Mouse (Mus musculus) CD8-positive naive resting alpha-beta T cell, adult 57 days (primary cell): Measurements from ENCODE around the gene Zbtb7b. TPM values are rescaled to one million over a fixed set of nuclear protein-coding genes. Genes with fewer than 3 reads are reported as not detected.

Experiments
- total RNA-seq: library from RNA; stranded (reverse); gene quantifications from one replicate; pipeline ENCODE4 v1.2.4, GENCODE M21; 2023

Zbtb7b gene
- 6.8 TPM for total RNA-seq

GRCm38 (mm10) chr3:89394006-89394893, at the start of gene Zbtb7b:
Gene Zbtb7b (minus strand): TSS chr3:89394776.

GRCm38 (mm10) chr3:89436176-89437113, 41.9 kb upstream of the Zbtb7b start, which contains the start of gene Pbxip1:
Gene Pbxip1 (plus strand): TSS chr3:89436706.

GRCm38 (mm10) chr3:89430171-89431159, 35.9 kb upstream of the Zbtb7b start, which contains the start of gene Pygo2:
Gene Pygo2 (plus strand): TSS chr3:89430214.

GRCm38 (mm10) chr3:89418170-89418860, 23.7 kb upstream of the Zbtb7b start, which contains the start of the genes Cks1b and Shc1:
Gene Cks1b (minus strand): TSS chr3:89418383.
Gene Shc1 (plus strand): TSS chr3:89418443.

GRCm38 (mm10) chr3:89411490-89412393, 17.2 kb upstream of the Zbtb7b start, which contains the start of gene Flad1:
Gene Flad1 (minus strand): TSS chr3:89411870.

GRCm38 (mm10) chr3:89402693-89403092, 8.1 kb upstream of the Zbtb7b start, which contains the start of gene Lenep:
Gene Lenep (minus strand): TSS chr3:89402793.

GRCm38 (mm10) chr3:89365153-89365485, 29.5 kb downstream of the Zbtb7b start, which contains the start of gene Dcst1:
Gene Dcst1 (minus strand): TSS chr3:89365253.

GRCm38 (mm10) chr3:89361675-89362074, 32.9 kb downstream of the Zbtb7b start, which contains the start of gene Dcst2:
Gene Dcst2 (plus strand): TSS chr3:89361975.

GRCm38 (mm10) chr3:89349869-89350501, 44.6 kb downstream of the Zbtb7b start, which contains the start of gene Adam15:
Gene Adam15 (minus strand): TSS chr3:89349996.

GRCm38 (mm10) chr3:89337721-89338578, 56.6 kb downstream of the Zbtb7b start, which contains the start of gene Efna4:
Gene Efna4 (minus strand): TSS chr3:89338028.

Other genes with a start within 250 kb of the Zbtb7b start
- 19.3 TPM for gene Hcn3, start 234.6 kb downstream of the Zbtb7b start, total RNA-seq
- gene Clk2, start 230.0 kb downstream of the Zbtb7b start, total RNA-seq, result 122 TPM
- gene Scamp3, start 217.3 kb downstream of the Zbtb7b start, total RNA-seq, result 152 TPM
- 176 TPM for gene Fam189b, start 211.6 kb downstream of the Zbtb7b start, total RNA-seq
- gene Gba, start 191.8 kb downstream of the Zbtb7b start, total RNA-seq, result 67.9 TPM
- 6.5 TPM for gene Thbs3, start 179.6 kb downstream of the Zbtb7b start, total RNA-seq
- gene Mtx1, start 167.7 kb downstream of the Zbtb7b start, total RNA-seq, result 193 TPM
- not detected for gene Muc1, start 165.7 kb downstream of the Zbtb7b start, total RNA-seq
- 96.7 TPM for gene Krtcap2, start 148.8 kb downstream of the Zbtb7b start, total RNA-seq
- 1.5 TPM for gene Trim46, start 148.5 kb downstream of the Zbtb7b start, total RNA-seq
- 72.2 TPM for gene Dpm3, start 135.4 kb downstream of the Zbtb7b start, total RNA-seq
- gene Slc50a1, start 124.2 kb downstream of the Zbtb7b start, total RNA-seq, result 126 TPM
- not detected for gene Efna1, start 113.6 kb downstream of the Zbtb7b start, total RNA-seq
- gene Efna3, start 71.8 kb downstream of the Zbtb7b start, total RNA-seq, result not detected
- not detected for gene Efna4, start 56.7 kb downstream of the Zbtb7b start, total RNA-seq
- 2.8 TPM for gene Adam15, start 44.8 kb downstream of the Zbtb7b start, total RNA-seq
- gene Dcst2, start 32.8 kb downstream of the Zbtb7b start, total RNA-seq, result not detected
- gene Dcst1, start 29.5 kb downstream of the Zbtb7b start, total RNA-seq, result not detected
- gene Lenep, start 8.0 kb upstream of the Zbtb7b start, total RNA-seq, result not detected
- gene Flad1, start 17.1 kb upstream of the Zbtb7b start, total RNA-seq, result 29.3 TPM
- gene Cks1b, start 23.6 kb upstream of the Zbtb7b start, total RNA-seq, result 2.8 TPM
- gene Shc1, start 23.7 kb upstream of the Zbtb7b start, total RNA-seq, result 95.4 TPM
- 48.9 TPM for gene Pygo2, start 35.4 kb upstream of the Zbtb7b start, total RNA-seq
- 98.2 TPM for gene Pbxip1, start 41.9 kb upstream of the Zbtb7b start, total RNA-seq
- 13.5 TPM for gene Pmvk, start 59.8 kb upstream of the Zbtb7b start, total RNA-seq
- not detected for gene Kcnn3, start 125.4 kb upstream of the Zbtb7b start, total RNA-seq